Mouse (Mus musculus) ES-E14 (cell line): Measurements from ENCODE around the gene Cox4i1. TPM values are rescaled to one million over a fixed set of nuclear protein-coding genes. Genes with fewer than 3 reads are reported as not detected.

Experiments used
- DNase-seq: peaks from one replicate; pipeline ENCODE4 v3.0.0-alpha.2; 2013; ENCODE audit warnings: low read depth, low spot score
- H3K27ac ChIP-seq: 2 replicates; pipeline ENCODE4 v1.5.1; 2012; ENCODE audit warnings: low read depth, mild to moderate bottlenecking, low read length, moderate library complexity, mixed read lengths; ENCODE audit not compliant: poor library complexity, insufficient read depth, severe bottlenecking
- H3K36me3 ChIP-seq: 2 replicates; pipeline ENCODE4 v1.6.1; 2012; ENCODE audit warnings: mild to moderate bottlenecking, low read length, moderate library complexity, mixed read lengths; ENCODE audit not compliant: control insufficient read depth, poor library complexity, insufficient read depth, severe bottlenecking
- H3K4me1 ChIP-seq, 2 experiments: fragments of 150-350 bp in 1 of 2; sonication (generic) in 1 of 2; 2 replicates each; pipeline ENCODE4 v1.6.1; 2012; ENCODE audit warnings: low read length in 2 of 2, mild to moderate bottlenecking in 1 of 2, mixed read lengths in 1 of 2; ENCODE audit not compliant: control insufficient read depth in 2 of 2, insufficient read depth in 2 of 2, poor library complexity in 1 of 2
- H3K4me3 ChIP-seq, 2 experiments: fragments of 150-350 bp in 1 of 2; sonication (generic) in 1 of 2; 2 replicates each; pipeline ENCODE4 v1.5.1; 2012; ENCODE audit warnings: low read length in 2 of 2, low read depth in 1 of 2, mild to moderate bottlenecking in 1 of 2, mixed read lengths in 1 of 2; ENCODE audit not compliant: insufficient read depth in 1 of 2, poor library complexity in 1 of 2, severe bottlenecking in 1 of 2
- H3K9ac ChIP-seq: 2 replicates; pipeline ENCODE4 v1.6.1; 2012; ENCODE audit warnings: low read depth, mild to moderate bottlenecking, low read length, mixed read lengths; ENCODE audit not compliant: poor library complexity, insufficient read depth, severe bottlenecking
- H3K9me3 ChIP-seq: fragments of 150-350 bp; sonication (generic); 2 replicates; pipeline ENCODE4 v1.6.1; 2012; ENCODE audit warnings: low read depth, mild to moderate bottlenecking, low read length; ENCODE audit not compliant: control insufficient read depth, insufficient read depth
- CHD2 ChIP-seq: IDR thresholded peaks from 2 replicates; pipeline ENCODE4 v1.6.1; 2014; ENCODE audit warnings: mild to moderate bottlenecking, low read depth, low read length, inconsistent platforms
- HCFC1 ChIP-seq: IDR thresholded peaks from 2 replicates; pipeline ENCODE4 v1.6.1; 2012; ENCODE audit warnings: low read length, inconsistent platforms, borderline replicate concordance; ENCODE audit not compliant: insufficient read depth
- MAFK ChIP-seq: IDR thresholded peaks from 2 replicates; pipeline ENCODE4 v1.6.1; 2014; ENCODE audit warnings: mild to moderate bottlenecking, low read depth, low read length, inconsistent platforms; ENCODE audit not compliant: insufficient read depth
- ZC3H11A ChIP-seq: IDR thresholded peaks from 2 replicates; pipeline ENCODE4 v1.6.1; 2012; ENCODE audit warnings: low read depth, mild to moderate bottlenecking, inconsistent platforms, low read length, borderline replicate concordance
- ZNF384 ChIP-seq: IDR thresholded peaks from 2 replicates; pipeline ENCODE4 v1.6.1; 2012; ENCODE audit warnings: low read depth, low read length, inconsistent platforms
- in situ Hi-C, 2 experiments: fragments of 600-800 bp; cut with MboI; formaldehyde crosslinking; loops; one replicate each; pipeline ENCODE4 v1.15.1; 2025; ENCODE audit warnings: low sequenced_read_pairs in 2 of 2, inconsistent platforms in 1 of 2; ENCODE audit not compliant: unreplicated experiment in 2 of 2
- total RNA-seq: library from RNA; depleted of rRNA; stranded (reverse); fragments of 300-350 nt; gene quantifications from 2 replicates; pipeline ENCODE4 v1.2.3, GENCODE M21; 2012; rRNA removed

The Cox4i1 gene
- total RNA-seq, 1 experiment, result 1,965 TPM

- no peak for TF ChIP-seq MAFK
- no peak for TF ChIP-seq ZNF384
- TF ChIP-seq ZC3H11A, result no peak
- TF ChIP-seq CHD2, result no peak
- TF ChIP-seq HCFC1, result no peak
- no peak overlapping the region for H3K9ac ChIP-seq
- H3K4me1 ChIP-seq, result no peaks in the 10 kb centered on the region
- in situ Hi-C loops, result no loop called here
- no peaks in the 10 kb centered on the region for H3K36me3 ChIP-seq
- no peak overlapping the region for H3K27ac ChIP-seq
- DNase-seq, result no peak
- no peaks in the 10 kb centered on the region for H3K9me3 ChIP-seq
- H3K4me3 ChIP-seq, result no peak overlapping the region
Measured at GRCm38 (mm10) chr8:120723025-120723424, 55.0 kb downstream of the Cox4i1 start.

Other genes starting within 250 kb of the Cox4i1 start
- 47.0 and 56.2 TPM in 2 replicates for gene Gins2, start 78.9 kb upstream of the Cox4i1 start, total RNA-seq
- gene 1190005I06Rik, start 20.6 kb upstream of the Cox4i1 start, total RNA-seq, result 21.8 and 24.7 TPM in 2 replicates
- gene Gm27021, start 143 bp upstream of the Cox4i1 start, total RNA-seq, result 0.49 TPM in 1 of 2 replicates, not detected in the other
- gene Emc8, start 351 bp downstream of the Cox4i1 start, total RNA-seq, result 328 and 332 TPM in 2 replicates
- 0.74 and 1.2 TPM in 2 replicates for gene Irf8, start 68.1 kb downstream of the Cox4i1 start, total RNA-seq